ENCODE assay signal across 17 mouse cellular contexts in genomic region chr11:107085866-107086265, GRCm38 (mm10).
"Had no signal": no experiment of that assay in that cellular context is flagged by ENCODE, and none has a peak within 500 bp of the region (broad histone marks: within the 10 kb centered on the region; RNA-seq: fewer than 3 reads in every experiment).

No protein-coding gene starts in this region.

- H3K9ac ChIP-seq: neural tube, embryonic 12.5 days; neural tube, embryonic 13.5 days; neural tube, embryonic 15.5 days; stomach, embryonic 15.5 days had no signal

- H3K27ac ChIP-seq: neural tube, embryonic 12.5 days; neural tube, embryonic 13.5 days; neural tube, embryonic 15.5 days; stomach, embryonic 15.5 days; stomach, postnatal 0 days had no signal

- H3K4me3 ChIP-seq: neural tube, embryonic 12.5 days; neural tube, embryonic 13.5 days; neural tube, embryonic 15.5 days; stomach, embryonic 15.5 days had no signal

- DNase-seq: retina, postnatal 1 day; right cerebral cortex, adult 18-20 months; right cerebral cortex, postnatal 14 days; right cerebral cortex, postnatal 25 days; right cerebral cortex, postnatal 4 days; spleen, adult 18-20 months; thymus, adult 18-20 months; thymus, adult 2 months; thymus, postnatal 14 days; thymus, postnatal 25 days; thymus, postnatal 36 days; thymus, postnatal 4 days had no signal

- H3K4me1 ChIP-seq: neural tube, embryonic 12.5 days; neural tube, embryonic 13.5 days; neural tube, embryonic 15.5 days; stomach, embryonic 15.5 days had no signal

- H3K27me3 ChIP-seq: neural tube, embryonic 12.5 days; neural tube, embryonic 13.5 days; neural tube, embryonic 15.5 days; stomach, embryonic 15.5 days had no signal

- H3K9me3 ChIP-seq: neural tube, embryonic 12.5 days; neural tube, embryonic 13.5 days; neural tube, embryonic 15.5 days; stomach, embryonic 15.5 days had no signal
